Mouse (Mus musculus) CD8-positive naive resting alpha-beta T cell, adult 2 months (primary cell): ENCODE data around the gene Galnt18.

ENCODE experiments used
- DNase-seq, 2 experiments: peaks; one replicate each; pipeline ENCODE4 v3.0.0; 2022; ENCODE audit warnings: low read depth in 2 of 2, low spot score in 2 of 2

The Galnt18 gene

DNA sequence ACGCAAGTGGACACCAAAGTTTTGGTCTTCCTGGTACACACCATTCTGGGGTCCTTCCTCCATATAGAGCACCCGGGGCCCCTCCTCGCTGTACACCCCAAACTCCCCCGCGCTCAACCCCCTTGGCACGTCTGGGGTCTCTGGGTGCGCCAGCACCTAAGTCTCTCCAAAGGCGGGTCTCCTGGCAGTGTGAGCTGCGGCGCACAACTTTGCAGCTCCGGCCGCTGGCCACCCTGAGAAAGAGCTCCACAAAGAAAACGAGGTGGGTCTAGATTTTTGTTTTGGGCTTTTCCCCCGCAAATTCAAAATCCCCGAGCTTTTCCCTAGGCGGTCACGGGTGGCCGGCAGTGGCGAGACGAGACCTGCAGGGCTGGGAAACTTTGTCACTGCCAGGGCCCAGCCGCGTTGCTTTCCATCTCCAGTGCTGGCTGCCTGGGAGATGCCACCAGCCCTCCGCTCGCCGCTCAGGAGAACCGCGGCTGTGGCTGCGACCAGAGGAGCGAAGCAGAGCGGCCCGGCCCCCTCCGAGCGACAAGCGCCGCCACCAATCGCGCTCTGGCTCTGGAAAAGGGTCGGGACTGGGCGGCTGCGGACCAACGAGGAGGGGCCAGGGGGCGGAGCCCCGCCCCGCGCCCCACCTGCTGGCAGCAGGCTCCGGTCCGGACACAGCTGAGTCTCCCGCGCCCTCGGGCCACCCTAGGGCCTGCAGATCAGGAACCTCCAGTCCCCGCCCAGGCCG is at the start of gene Galnt18:
TSS of gene Galnt18 (minus strand) at position 474 of the 739 bp plus-strand sequence.
- no peak for DNase-seq

DNA sequence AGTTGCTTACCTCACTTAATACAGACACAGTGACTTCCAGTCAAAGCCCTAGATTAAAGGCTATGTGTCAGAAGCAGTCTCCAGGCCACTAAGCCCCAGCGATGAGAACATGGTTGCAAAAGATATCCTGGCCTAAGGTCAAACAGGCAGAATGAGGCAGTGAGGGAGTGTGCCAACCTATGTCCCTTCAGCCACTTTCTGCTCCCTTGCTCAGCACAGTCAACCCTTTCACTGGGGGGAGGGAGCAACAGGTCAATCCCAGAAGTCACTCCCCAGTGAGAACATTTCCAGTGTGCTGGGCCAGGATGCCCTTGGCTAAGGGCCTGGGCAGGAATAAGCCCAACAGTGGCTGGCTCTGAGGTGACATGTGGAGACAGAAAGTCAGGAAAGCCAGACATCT is 47.6 kb upstream of the Galnt18 start:
- no peak for DNase-seq

DNA sequence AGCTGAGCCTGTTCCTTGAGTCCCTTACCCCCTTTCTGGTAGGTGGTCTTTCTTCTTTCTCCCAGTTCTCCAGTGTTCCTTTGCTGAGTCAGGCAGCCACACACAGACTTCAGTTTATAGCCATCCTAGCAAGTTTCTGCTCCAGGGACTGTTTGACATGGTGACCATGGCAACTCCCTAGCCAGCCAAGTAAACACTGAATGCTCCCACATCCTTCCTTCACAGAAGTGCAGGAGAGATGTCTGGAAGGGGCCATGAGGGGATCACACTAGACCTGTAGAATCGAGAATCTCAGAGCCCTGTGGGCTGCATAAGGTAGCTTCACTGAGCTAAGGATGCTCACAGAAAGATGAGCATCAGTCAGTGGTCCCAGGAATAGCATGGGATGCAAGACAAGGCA is 33.3 kb upstream of the Galnt18 start:
- no peak for DNase-seq

DNA sequence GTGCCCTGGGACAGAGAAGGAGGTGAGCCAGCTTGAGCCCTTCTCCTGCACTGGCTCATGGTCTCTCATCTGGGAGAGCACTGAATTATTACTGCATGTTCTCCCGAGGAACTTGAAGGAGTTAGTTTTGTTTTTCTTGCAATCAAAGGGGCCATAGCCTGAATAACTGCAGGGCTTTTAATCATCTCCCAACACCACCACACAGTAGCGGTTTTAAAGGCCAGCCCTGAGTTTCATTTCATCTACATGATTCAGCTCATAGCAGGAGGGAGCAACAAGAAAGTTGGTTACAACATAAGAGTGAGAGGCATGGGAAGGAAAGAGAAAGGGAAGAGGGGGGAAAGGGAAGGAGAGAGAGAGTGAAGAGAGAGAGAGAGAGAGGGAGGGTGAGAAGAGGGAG is 31.3 kb upstream of the Galnt18 start:
- no peak for DNase-seq

DNA sequence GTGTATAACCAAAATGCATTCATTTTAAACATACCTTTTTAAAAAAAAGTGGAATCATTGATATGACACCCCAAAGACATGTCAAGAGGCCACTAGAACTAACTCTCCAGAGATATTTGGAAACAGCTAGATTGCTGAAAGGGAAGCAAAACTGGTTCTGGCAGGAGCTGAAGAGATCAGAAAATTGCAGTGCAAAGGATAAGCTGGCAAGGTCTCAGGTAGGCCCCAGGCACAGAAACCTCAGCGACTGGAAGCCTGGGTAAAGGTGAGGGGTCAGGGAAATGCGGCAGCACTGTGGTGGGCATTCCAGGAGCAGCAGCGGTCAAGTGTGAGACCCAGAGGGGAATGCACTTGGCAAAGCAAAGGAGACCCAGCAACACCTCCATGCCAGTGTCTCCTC is 30.0 kb upstream of the Galnt18 start:
- DNase-seq, result no peak

DNA sequence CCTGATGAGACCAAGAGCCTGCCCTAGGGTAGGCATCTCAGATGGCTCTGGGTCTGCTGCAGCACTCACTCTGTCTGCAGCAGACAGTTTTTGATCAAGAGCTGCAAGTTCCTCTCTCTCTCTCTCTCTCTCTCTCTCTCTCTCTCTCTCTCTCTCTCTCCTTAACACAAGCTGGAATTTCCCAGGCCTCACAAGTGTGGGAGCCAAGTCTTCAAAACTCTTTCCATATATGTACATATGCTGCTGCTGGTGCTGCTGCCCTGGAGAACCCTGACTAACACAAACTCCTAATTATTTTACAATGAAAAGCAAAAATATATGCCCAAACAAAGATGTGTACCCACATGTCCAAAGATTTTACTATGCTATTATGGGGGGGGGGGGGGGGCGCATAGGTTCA is 26.3 kb upstream of the Galnt18 start:
- no peak for DNase-seq

DNA sequence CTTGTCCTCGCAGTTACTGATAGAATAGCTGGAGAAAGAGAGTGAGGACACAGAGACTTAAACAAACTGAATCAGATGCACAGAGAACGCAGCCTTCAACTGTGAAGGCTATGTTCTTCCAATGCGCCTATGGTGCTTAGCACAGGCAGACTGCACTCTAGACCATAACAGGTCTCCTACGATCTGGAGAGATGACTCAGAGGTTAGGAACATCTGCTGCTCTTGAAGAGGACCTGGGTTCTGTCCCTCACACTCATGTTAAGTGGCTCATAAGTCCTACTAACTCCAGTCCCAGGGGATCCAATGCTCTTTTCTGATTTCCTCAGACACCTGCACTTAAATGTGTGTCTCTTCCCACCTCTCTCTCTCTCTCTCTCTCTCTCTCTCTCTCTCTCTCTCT is 24.9 kb upstream of the Galnt18 start:
- DNase-seq, result no peak

DNA sequence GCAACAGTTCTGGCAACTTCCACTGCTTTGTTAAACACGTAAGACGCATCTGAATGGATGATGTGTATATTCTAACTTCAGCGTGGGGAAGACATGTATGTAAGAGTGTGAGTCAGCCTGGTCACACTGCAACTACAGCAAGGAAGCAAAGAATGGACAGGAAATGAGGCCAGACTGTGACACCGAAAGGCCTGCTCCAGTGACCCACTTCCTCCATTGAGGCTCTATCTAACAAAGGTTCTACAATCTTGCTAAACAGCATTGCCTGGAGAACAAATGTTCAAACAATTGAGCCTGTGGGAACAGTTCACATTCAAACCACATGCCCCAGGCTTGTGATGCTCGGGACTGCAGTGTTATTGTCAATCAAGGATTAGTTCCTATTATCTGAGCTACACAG is 21.0 kb upstream of the Galnt18 start:
- no peak for DNase-seq

DNA sequence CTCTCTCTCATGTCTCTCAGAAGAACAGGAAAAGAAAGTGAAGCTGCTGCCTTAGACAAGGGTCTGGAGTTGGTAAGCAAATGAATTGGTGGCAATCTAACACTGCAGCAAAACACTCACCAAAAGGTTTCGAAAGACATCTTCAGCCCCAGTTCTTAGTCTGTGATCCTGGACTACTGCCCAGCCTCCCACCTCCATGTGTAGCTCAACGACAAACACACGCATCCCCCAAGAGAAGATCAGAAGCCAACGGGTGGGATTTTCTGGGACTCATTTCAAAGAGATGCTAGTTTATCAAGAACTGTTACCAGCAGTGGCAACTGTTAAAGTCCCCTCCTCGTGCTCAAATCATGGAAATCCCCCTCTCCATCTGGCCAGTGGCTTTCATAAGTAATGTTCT is 20.3 kb upstream of the Galnt18 start:
- DNase-seq, result no peak

DNA sequence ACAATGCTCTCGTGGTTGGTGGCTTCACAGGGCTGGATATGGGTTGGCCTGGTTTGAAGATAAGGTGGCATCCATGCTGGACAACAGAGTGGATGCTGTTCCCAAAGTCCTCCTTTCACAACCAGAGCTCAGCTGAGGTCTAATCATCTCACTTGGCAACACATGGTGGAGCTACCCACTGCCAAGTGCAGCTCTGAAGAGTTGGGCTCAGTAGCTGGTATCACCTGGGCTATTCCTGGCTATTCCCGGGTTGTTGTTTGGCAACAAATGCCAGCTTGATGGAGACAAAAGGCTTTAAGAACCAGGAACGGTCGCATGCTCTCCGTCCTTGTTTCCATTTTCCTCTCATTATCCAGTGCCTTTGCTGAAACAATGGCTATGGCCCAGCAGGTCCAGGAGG is 19.2 kb upstream of the Galnt18 start:
- no peak for DNase-seq

DNA sequence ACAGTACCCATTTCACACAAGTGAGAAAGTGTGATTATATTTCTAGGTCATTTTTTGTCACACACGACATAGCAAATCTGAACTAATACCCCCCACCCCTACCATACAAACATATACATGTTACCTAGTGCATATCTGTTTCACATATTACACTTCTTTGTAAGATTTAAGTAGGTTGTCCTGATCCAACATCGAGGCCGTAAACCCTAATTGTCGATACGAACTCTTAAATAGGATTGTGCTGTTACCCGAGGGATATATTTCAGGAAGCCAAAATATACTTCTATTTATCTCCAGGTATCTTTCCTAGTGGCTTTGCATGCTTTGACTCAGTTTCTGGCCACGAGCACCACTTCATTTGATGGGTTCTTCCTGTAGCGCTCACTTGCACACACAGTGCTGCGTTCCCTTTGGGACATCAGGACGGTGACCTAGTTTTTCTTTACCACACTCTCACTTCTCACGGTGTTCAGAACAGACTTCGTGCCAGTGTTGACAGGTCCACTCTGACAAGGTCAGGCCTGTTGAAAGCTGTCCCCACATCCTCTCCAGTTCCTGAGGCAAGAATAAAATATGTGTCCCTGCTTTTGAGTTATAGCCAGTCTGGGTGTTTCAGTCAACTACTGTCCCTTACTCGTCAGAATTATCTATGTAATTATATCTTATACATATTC is 17.7 kb upstream of the Galnt18 start:
- DNase-seq, result no peak

DNA sequence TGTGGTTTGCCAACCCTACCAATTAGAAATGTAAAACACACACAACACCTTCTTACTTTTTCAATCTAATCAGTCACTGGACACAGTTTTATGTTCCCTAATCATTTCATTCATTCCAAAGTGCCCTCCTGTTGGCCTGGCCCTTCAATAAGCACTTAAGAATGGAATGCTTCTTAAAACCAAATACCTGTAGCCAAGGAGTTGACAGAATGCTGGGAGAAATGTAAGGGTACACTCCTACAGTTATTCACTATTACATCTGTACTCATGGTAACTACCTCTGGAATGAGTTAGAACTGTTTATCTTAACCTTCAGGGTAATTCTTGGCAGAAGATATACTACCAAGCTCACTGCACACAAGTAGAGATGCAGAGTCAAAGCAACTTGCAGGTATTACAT is 15.3 kb upstream of the Galnt18 start:
- no peak for DNase-seq

DNA sequence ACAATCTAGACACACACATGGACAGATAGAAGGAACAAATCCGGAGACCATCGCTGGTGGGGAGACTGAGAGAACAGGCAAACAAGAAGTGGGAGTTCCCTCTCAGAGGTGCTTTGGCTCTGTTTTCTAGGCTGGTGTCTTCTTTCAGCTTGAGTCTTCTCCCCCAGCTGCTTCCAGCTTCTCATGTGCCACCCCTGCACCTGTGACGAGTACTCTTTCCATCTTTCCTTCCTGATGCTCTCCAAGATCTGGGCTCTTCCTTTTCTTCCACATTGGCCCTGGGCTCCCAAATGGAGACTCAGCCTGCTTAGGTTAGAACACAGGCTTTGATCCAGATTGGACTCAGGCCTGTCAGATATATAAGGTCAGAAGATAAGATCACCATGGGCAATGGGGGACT is 12.4 kb upstream of the Galnt18 start:
- DNase-seq, result no peak

DNA sequence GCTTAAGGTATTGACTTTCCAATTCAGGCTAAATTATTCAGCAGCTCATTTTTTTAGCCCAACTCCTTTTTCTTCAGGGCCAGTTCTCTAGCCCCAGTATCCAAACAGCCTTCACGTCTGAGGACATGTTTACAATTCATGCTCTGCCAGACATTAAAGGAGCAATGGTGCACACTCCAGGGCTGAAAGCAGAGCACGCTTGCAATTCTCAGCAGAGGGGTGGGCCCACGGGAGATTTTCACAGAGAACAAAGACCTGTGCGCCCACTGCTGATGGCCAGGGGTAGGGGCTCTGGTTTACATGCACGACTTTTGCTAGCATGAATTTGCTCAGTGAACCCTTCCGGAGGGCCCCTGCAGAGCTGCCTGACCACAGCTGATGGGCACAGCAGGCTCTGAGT is 11.6 kb upstream of the Galnt18 start:
- no peak for DNase-seq

DNA sequence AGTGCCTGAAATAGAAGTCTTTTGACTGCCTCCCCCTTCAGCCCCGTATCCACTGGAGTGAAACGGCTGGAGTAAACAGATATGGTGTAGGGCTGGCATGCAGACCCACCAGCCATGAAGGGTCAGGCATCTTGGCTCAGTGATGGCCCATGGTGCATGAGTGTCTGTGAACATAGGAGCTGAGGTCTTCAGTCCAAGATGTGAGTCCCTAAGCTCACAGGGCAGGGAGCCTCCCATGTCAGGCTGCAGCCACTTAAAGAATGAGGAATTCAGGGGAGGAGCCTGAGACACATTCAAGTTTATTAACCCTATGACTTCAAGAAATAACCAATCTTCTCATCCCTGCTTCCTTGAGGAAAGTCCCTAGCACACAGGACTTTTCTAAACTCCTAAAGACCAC is 8.1 kb upstream of the Galnt18 start:
- no peak for DNase-seq

DNA sequence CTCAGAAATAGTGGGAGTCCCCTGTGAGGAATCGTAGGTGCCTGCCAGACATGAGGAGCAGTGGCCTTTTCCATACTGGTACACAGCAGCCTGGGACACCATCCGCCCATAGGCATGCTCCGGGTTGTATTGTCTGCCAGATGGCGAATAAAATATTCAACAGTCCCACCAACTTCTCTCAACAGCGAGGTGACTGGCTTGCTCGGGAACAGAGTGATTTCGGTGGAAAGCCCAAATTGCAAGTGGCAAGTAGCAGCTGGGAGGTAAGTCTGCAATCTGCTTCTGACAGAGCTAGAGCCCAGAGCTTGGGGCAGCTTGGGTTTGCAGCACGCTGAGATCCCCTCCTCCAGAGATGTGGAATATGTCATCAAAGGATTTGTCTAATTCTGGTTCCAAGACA is 5.7 kb upstream of the Galnt18 start:
- no peak for DNase-seq

DNA sequence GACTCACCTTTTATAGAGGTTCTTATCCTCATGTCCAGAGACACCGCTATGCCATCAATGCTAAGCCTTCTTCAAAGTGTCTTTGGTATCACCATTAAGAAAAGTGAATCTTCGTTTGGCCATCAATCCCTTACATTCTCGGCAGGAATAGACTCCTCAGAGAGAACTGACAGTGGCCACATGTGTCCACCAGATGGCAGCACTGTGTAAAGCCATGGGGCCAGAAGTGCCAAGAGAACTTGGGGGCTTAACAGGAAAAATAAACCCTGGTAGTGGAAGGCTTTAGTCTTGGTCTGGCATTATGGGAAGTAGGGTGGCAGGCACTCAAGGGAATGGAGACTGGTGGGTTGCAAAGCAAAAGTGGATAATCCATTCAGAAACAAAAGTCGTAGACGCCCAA is 2.3 kb upstream of the Galnt18 start:
- DNase-seq, result no peak

DNA sequence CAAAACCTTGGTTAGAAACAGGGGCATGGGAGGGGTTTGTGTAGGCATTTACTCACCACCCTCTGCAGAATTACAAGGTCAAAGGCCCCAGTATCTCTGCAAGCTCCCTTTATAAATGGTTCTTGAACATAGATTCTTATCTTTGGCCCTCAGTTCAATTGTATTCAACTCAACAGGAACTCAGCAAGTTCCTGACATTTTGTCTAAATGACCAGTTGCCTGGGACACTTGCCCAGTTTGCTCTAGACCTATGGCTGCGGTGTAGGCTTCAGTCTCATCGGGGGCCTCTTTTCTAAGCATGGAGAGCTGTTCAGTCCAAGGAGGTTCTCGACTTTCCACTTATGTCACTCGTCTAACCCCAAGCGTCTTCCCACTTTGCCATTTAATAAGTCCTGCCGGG is 1.5 kb upstream of the Galnt18 start:
- DNase-seq, result no peak

DNA sequence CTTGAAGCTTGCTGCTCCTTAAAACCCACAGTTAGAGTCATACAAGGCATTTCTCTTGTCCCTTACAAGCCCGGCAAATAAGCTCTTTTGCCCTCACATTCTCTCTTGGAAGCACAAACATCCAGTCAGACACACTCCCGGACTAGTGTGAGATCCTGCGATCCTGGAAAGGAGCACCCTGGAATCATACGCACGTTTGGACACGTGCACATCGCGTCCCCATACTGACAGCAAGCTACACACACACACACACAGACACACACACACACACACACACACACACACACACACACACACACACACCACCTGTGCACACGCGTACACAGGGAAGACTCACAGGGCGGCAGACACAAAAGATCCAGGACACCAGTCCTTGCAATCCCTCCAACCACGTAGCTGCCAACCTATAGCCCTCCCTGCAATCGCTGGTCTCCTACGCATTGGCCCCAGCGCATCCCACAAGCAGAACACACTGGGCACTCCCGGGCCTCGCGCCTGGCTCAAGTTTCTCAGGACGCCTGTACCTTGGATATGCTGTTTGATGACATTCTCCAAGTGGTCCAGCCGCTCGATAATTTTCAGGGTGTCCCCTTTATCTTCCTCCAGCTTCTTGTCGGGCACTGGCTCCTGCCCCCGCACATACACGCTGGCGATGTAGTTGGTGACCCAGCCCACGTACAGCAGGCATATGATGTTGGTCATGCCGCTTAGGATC is 831 bp downstream of the Galnt18 start:
- DNase-seq, result no peak

DNA sequence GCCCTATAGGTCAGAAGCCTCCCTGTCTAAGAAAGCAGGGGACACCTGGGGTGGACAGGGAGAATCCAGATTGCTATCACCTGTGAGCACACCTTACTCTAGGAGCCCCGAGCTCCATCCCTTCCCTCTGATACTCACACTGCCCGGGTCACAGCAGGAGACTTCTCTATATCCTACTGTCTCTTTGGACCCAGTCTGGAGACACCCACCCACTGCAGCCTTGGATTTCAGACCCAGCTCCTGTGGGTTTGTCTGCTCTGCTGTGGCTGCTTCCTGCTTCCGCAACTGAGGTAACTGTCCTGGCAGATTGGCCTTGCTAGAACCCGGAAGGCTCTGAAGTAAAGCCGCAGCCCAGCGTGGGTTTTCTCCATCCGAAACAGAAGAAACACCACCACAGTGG is 1.6 kb downstream of the Galnt18 start:
- no peak for DNase-seq

DNA sequence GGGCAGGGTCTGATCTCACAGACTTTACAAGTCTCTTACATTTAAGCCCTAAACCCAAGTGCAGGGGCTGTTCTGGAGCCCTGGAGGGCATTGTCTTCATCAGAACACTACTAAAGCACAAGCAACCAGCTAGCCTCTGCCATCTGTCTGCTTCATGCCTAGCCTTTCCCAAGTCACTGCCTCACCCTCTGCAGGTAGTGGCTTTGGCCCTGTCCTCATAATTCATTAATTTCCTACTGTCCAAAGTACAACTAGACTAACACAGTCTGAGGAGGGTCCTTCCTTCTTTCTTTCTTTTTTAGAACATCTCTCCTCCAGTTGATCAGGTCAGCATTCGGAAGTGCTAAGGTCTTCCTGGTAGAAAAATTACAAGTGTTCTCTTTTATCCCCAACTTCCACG is 2.6 kb downstream of the Galnt18 start:
- no peak for DNase-seq

DNA sequence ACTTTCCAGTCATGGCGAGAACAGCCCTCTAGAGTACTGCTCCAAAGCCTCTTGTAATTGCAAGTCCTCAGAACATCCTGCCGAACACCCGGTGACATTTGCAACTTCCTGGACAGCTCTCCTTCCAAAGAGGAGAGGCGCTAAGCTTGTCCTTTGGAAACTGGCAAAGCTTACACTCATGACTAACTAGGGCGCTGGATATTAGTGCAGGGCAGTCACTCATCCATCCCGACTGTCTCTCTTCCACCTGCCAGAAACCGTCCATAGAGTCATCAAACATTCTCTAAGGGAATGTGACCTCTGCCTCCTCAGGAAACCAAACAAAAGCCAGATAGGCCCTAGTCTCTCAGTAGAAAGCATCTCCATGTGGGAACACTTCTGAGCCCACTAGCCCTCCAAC is 3.6 kb downstream of the Galnt18 start:
- no peak for DNase-seq
